Mouse (Mus musculus) heart, postnatal 0 days (tissue): Measurements from ENCODE around the gene Myo9b. TPM values are rescaled to one million over a fixed set of nuclear protein-coding genes. Genes with fewer than 3 reads are reported as not detected.

Experiments used
- ATAC-seq: fragments of 200-750 bp; cut with Nextera tagmentation; 2 replicates; pipeline ENCODE4 v1.8.0; 2017; ENCODE audit warnings: low read depth, moderate number of reproducible peaks, moderate library complexity; ENCODE audit not compliant: insufficient read depth
- DNase-seq: peaks from one replicate; pipeline ENCODE4 v3.0.0-alpha.2; 2016; ENCODE audit warnings: low spot score
- H3K27ac ChIP-seq: fragments of 300-500 bp; sonication (generic); 2 replicates; pipeline ENCODE4 v1.5.1; 2014; ENCODE audit warnings: low read depth, mild to moderate bottlenecking
- H3K27me3 ChIP-seq: fragments of 300-500 bp; sonication (generic); 2 replicates; pipeline ENCODE4 v1.6.1; 2014; ENCODE audit warnings: low read length, mixed read lengths; ENCODE audit not compliant: control insufficient read depth, insufficient read depth
- H3K36me3 ChIP-seq: fragments of 300-500 bp; sonication (generic); replicated peaks from 2 replicates; pipeline ENCODE4 v1.6.1; 2014; ENCODE audit warnings: low read length, mixed read lengths; ENCODE audit not compliant: control insufficient read depth, insufficient read depth
- H3K4me1 ChIP-seq: fragments of 300-500 bp; sonication (generic); 2 replicates; pipeline ENCODE4 v1.6.1; 2014; ENCODE audit warnings: antibody characterized with exemption; ENCODE audit not compliant: control insufficient read depth, insufficient read depth
- H3K4me2 ChIP-seq: fragments of 300-500 bp; sonication (generic); 2 replicates; pipeline ENCODE4 v1.6.1; 2014; ENCODE audit warnings: low read depth, mild to moderate bottlenecking, low read length, moderate library complexity
- H3K4me3 ChIP-seq: fragments of 300-500 bp; sonication (generic); 2 replicates; pipeline ENCODE4 v1.5.1; 2014; ENCODE audit warnings: low read depth, low read length
- H3K9ac ChIP-seq: fragments of 300-500 bp; sonication (generic); replicated peaks from 2 replicates; pipeline ENCODE4 v1.6.1; 2014; ENCODE audit warnings: low read depth, low read length, mixed read lengths
- H3K9me3 ChIP-seq: fragments of 300-500 bp; sonication (generic); replicated peaks from 2 replicates; pipeline ENCODE4 v1.6.1; 2016; ENCODE audit warnings: low read length; ENCODE audit not compliant: control insufficient read depth
- CTCF ChIP-seq: IDR thresholded peaks from 2 replicates; pipeline ENCODE4 v1.5.1; 2016; ENCODE audit warnings: antibody characterized with exemption, control low read depth, low read depth
- EP300 ChIP-seq: IDR thresholded peaks from 2 replicates; pipeline ENCODE4 v1.6.1; 2016; ENCODE audit warnings: antibody characterized with exemption, low read depth
- WGBS: fragments of 180-500 bp; shearing (Covaris S2); extraction: QIAGEN DNeasy Blood & Tissue Kit; methylation state at CpG from one replicate; pipeline ENCODE4 v1.1.7; 2014; 5-methylcytosine and 5-hydroxymethylcytosine counted together
- polyA plus RNA-seq: library from polyadenylated mRNA; unstranded; fragments of >200 nt; fragmentation: Nextera tagmentation; extraction: Ambion mirVana; gene quantifications from 2 replicates; pipeline ENCODE4 v1.2.1, GENCODE M21; 2015
- total RNA-seq: library from RNA; depleted of rRNA; stranded (reverse); fragments of >200 nt; gene quantifications from 2 replicates; pipeline ENCODE4 v1.2.3, GENCODE M21; 2014; ENCODE audit warnings: low replicate concordance

The Myo9b gene
- total and polyA plus RNA-seq, 2 experiments from 2014 or later = 7.1 to 35.0 TPM

DNA sequence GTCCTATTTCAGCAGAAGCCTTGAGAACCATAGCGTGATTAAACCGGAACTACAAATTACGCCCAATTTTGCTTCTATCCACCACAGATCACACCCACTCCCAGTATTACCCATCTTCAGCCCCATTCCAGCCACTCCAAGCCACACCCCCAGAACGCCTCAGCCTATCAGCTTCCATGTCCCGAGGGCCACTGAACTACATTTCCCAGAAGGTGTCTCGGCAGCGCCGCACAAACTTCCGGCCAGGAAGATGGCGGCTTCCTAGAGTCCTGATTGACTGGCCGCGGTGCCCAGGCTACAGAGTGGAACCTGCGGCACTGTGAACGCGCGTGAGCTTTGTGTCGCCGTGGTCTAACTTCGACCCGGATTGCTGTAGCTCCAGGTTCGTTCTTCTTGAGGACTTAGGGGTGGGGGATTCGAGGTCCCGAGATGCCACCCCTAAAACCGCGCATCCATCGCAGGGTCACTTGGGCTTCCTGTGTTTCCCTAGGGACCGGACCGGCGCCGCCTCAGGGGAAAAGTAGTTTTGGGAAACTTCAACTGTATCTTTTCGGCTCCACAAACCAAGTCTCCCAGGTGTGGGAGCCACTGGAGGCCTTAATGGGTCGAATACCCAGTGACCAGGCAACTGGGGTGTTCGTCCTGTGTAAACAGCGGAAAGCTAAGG lies 124.3 kb downstream of the Myo9b start, which contains the start of gene Babam1:
TSS of gene Babam1 (plus strand) at position 223 of the 667 bp plus-strand sequence.
- peak within 1 kb of the TSS; percentile 86 for H3K4me3 ChIP-seq
- H3K4me1 ChIP-seq = no peaks in the 10 kb centered on the region
- TF ChIP-seq EP300 (0 out of 2 replicates have a peak, but pooled peaks have one; percentile 44), CTCF (no peak)
- H3K27me3 ChIP-seq = no peaks in the 10 kb centered on the region
- H3K9ac ChIP-seq = peak within 1 kb of the TSS; percentile 72
- DNase-seq (peak; percentile 96), ATAC-seq (peak; percentile 95)
- peaks cover 17% of the 10 kb centered on the region for H3K36me3 ChIP-seq
- H3K4me2 ChIP-seq = peak within 1 kb of the TSS; percentile 85
- H3K27ac ChIP-seq = peak within 1 kb of the TSS; percentile 87
- H3K9me3 ChIP-seq = no peaks in the 10 kb centered on the region
- under 1% methylated on average over 34 of the region's 34 CpGs for whole genome bisulfite sequencing

GRCm38 (mm10) chr8:71397701-71398100 lies 125.2 kb downstream of the Myo9b start:
- no peak overlapping the region for H3K9ac ChIP-seq

GRCm38 (mm10) chr8:71400826-71401225 lies 128.3 kb downstream of the Myo9b start:
- 87% methylated on average over 2 of the region's 2 CpGs for WGBS
- Histone ChIP-seq H3K9me3 (no peaks in the 10 kb centered on the region), H3K36me3 (peaks cover 17% of the 10 kb centered on the region), H3K4me3 (no peak overlapping the region), H3K9ac (no peak overlapping the region), H3K4me1 (no peaks in the 10 kb centered on the region), H3K27ac (no peak overlapping the region), H3K27me3 (no peaks in the 10 kb centered on the region), H3K4me2 (no peak overlapping the region)
- DNase-seq = no peak
- ATAC-seq = no peak
- TF ChIP-seq CTCF = no peak
- TF ChIP-seq EP300 = no peak

More at GRCm38 (mm10) chr8:71397701-71398100, 125.2 kb downstream of the Myo9b start:
- H3K27ac ChIP-seq = no peak overlapping the region
- H3K4me1 ChIP-seq = no peaks in the 10 kb centered on the region
- WGBS = 85% methylated on average over 12 of the region's 12 CpGs
- ATAC-seq (no peak), DNase-seq (no peak)
- H3K4me2 ChIP-seq = peak overlapping the region; percentile 85
- H3K4me3 ChIP-seq = peak overlapping the region; percentile 86; the same call in 1 of the 2 replicates
- H3K36me3 ChIP-seq = peaks cover 17% of the 10 kb centered on the region
- no peaks in the 10 kb centered on the region for H3K27me3 ChIP-seq
- TF ChIP-seq EP300 = no peak
- TF ChIP-seq CTCF = no peak
- no peaks in the 10 kb centered on the region for H3K9me3 ChIP-seq

- H3K27ac ChIP-seq = no peak overlapping the region
- H3K9ac ChIP-seq = no peak overlapping the region
- no peaks in the 10 kb centered on the region for H3K9me3 ChIP-seq
- H3K4me3 ChIP-seq = no peak overlapping the region
- H3K4me1 ChIP-seq = peaks cover 5% of the 10 kb centered on the region
- H3K4me2 ChIP-seq = no peak overlapping the region
- TF ChIP-seq EP300 (no peak), CTCF (no peak)
- peaks cover 17% of the 10 kb centered on the region for H3K36me3 ChIP-seq
- H3K27me3 ChIP-seq = no peaks in the 10 kb centered on the region
- DNase-seq (no peak), ATAC-seq (no peak)
Observed at GRCm38 (mm10) chr8:71401454-71401853, 128.9 kb downstream of the Myo9b start.

- peaks cover 20% of the 10 kb centered on the region for H3K36me3 ChIP-seq
- H3K4me3 ChIP-seq = no peak overlapping the region
- no peak for TF ChIP-seq CTCF
- no peak for TF ChIP-seq EP300
- H3K9ac ChIP-seq = no peak overlapping the region
- 89% methylated on average over 9 of the region's 9 CpGs for WGBS
- DNase-seq = no peak
- H3K4me2 ChIP-seq = no peak overlapping the region
- no peaks in the 10 kb centered on the region for H3K27me3 ChIP-seq
- no peaks in the 10 kb centered on the region for H3K9me3 ChIP-seq
- H3K27ac ChIP-seq = no peak overlapping the region
- peaks cover 11% of the 10 kb centered on the region for H3K4me1 ChIP-seq
- no peak for ATAC-seq
Observed at GRCm38 (mm10) chr8:71402446-71402964, 130.0 kb downstream of the Myo9b start.
